Comparison of ENCODE assay signal across 16 mouse cellular contexts in the genomic region with DNA sequence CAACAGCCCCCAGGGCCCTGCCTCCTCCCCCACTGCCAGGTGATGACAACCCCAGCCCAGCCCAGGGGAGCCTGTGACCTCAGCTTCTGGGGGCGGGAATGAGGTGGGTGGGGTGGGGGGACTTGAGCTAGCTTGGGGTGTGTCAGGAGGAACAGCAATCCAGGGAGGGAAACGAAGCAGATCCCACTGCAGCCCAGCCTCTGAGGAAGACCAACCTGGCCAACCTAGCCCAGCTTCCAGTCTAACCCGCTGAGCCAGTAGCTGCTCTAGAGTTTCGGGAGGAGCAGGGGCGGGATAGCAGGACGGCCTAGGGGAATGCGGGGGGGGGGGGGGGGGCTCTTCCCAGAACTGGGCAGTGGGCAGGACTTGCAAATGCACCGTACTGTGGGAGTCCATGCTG. TPM values are rescaled to one million over a fixed set of nuclear protein-coding genes. Genes with fewer than 3 reads are reported as not detected.
DNase-seq lines count a peak whose midpoint lies in the region; ATAC-seq and TF ChIP-seq lines count a peak whose summit lies in the region.
"Had no signal": no experiment of that assay in that cellular context is flagged by ENCODE, and none has a peak within 500 bp of the region (broad histone marks: within the 10 kb centered on the region; RNA-seq: fewer than 3 reads in every experiment).

No protein-coding gene starts in this region.

- no peak for TF ChIP-seq EP300 in heart, postnatal 0 days (IDR thresholded peaks at IDR 0.05; ENCODE audit: low read depth)
- TF ChIP-seq EP300 in heart, adult 2 months (IDR thresholded peaks at IDR 0.05; ENCODE audit: insufficient read depth, low read depth, low read length) = no peak
- no peak for TF ChIP-seq EP300 in lung, postnatal 0 days (IDR thresholded peaks at IDR 0.05)

- TF ChIP-seq POLR2A in heart, adult 2 months (IDR thresholded peaks at IDR 0.05; ENCODE audit: insufficient read depth, low read depth, low read length) = no peak

- no peak for ATAC-seq in heart, postnatal 0 days (ENCODE audit: insufficient read depth, low read depth)
- ATAC-seq in lung, postnatal 0 days = peak; percentile 18; the same call in 1 of the 2 replicates
- no peak for ATAC-seq in limb, embryonic 12.5 days (ENCODE audit: insufficient number of reproducible peaks, insufficient read depth, low FRiP score, low TSS enrichment, low read depth)
- ATAC-seq: forebrain, embryonic 15.5 days; hindbrain, embryonic 16.5 days; Patski had no signal

- peaks cover 38% of the 10 kb centered on the region for H3K4me1 ChIP-seq in heart, postnatal 0 days (ENCODE audit: control insufficient read depth, insufficient read depth)
- H3K4me1 ChIP-seq in heart, adult 2 months (ENCODE audit: control insufficient read depth, insufficient read depth, low read length) = peaks cover 11% of the 10 kb centered on the region
- H3K4me1 ChIP-seq in lung, postnatal 0 days (ENCODE audit: insufficient read depth, low read depth, low read length) = peaks cover 8% of the 10 kb centered on the region; the same call in 1 of the 2 replicates
- peaks cover 13% of the 10 kb centered on the region for H3K4me1 ChIP-seq in limb, embryonic 12.5 days (replicated peaks)

- H3K36me3 ChIP-seq in heart, postnatal 0 days (replicated peaks; ENCODE audit: control insufficient read depth, insufficient read depth, low read length) = no peaks in the 10 kb centered on the region
- H3K36me3 ChIP-seq in heart, adult 2 months (ENCODE audit: control insufficient read depth, insufficient read depth, low read length) = no peaks in the 10 kb centered on the region
- H3K36me3 ChIP-seq in lung, postnatal 0 days (ENCODE audit: insufficient read depth, low read length) = no peaks in the 10 kb centered on the region
- H3K36me3 ChIP-seq in limb, embryonic 12.5 days = no peaks in the 10 kb centered on the region
- H3K36me3 ChIP-seq: forebrain, embryonic 15.5 days had no signal

- H3K4me3 ChIP-seq in heart, postnatal 0 days (ENCODE audit: low read depth, low read length) = no peak overlapping the region
- no peak overlapping the region for H3K4me3 ChIP-seq in heart, adult 2 months
- H3K4me3 ChIP-seq in lung, postnatal 0 days (ENCODE audit: low read depth, low read length) = no peak overlapping the region
- no peak overlapping the region for H3K4me3 ChIP-seq in limb, embryonic 12.5 days (replicated peaks)
- no peak overlapping the region for H3K4me3 ChIP-seq in layer of hippocampus, adult 2 months
- H3K4me3 ChIP-seq: forebrain, embryonic 15.5 days; left cerebral cortex, adult 2 months had no signal

- intact Hi-C loops in heart, adult 2 months (cut with DNase I) = no loop called here

- peak overlapping the region; percentile 97 for H3K27ac ChIP-seq in heart, postnatal 0 days (ENCODE audit: low read depth)
- H3K27ac ChIP-seq in heart, adult 2 months = no peak overlapping the region; the same call in 1 of the 2 replicates
- H3K27ac ChIP-seq in lung, postnatal 0 days (ENCODE audit: low read length) = no peak overlapping the region
- H3K27ac ChIP-seq in limb, embryonic 12.5 days = peak overlapping the region; percentile 23; the same call in 1 of the 2 replicates
- H3K27ac ChIP-seq in layer of hippocampus, adult 2 months = no peak overlapping the region
- H3K27ac ChIP-seq: forebrain, embryonic 15.5 days; left cerebral cortex, adult 2 months had no signal

- 0 out of 2 replicates have a peak overlapping the region, but pooled peaks have one; percentile 8 for H3K9ac ChIP-seq in heart, postnatal 0 days (replicated peaks; ENCODE audit: low read depth, low read length)
- H3K9ac ChIP-seq in heart, adult 2 months (ENCODE audit: low read depth, low read length) = no peak overlapping the region
- H3K9ac ChIP-seq in lung, postnatal 0 days (replicated peaks; ENCODE audit: low read depth) = no peak overlapping the region
- H3K9ac ChIP-seq in limb, embryonic 12.5 days (replicated peaks) = peak overlapping the region; percentile 18; the same call in 1 of the 2 replicates
- H3K9ac ChIP-seq: forebrain, embryonic 15.5 days had no signal

- TF ChIP-seq CTCF in heart, postnatal 0 days (IDR thresholded peaks at IDR 0.05; ENCODE audit: low read depth) = no peak
- no peak for TF ChIP-seq CTCF in heart, adult 2 months (IDR thresholded peaks at IDR 0.05)
- TF ChIP-seq CTCF in lung, postnatal 0 days (IDR thresholded peaks at IDR 0.05) = no peak
- no peak for TF ChIP-seq CTCF in layer of hippocampus, adult 2 months (conservative IDR thresholded peaks at IDR 0.05)

- no peaks in the 10 kb centered on the region for H3K9me3 ChIP-seq in heart, postnatal 0 days (replicated peaks; ENCODE audit: control insufficient read depth, low read length)
- H3K9me3 ChIP-seq in lung, postnatal 0 days (ENCODE audit: low read length) = no peaks in the 10 kb centered on the region
- no peaks in the 10 kb centered on the region for H3K9me3 ChIP-seq in limb, embryonic 12.5 days
- H3K9me3 ChIP-seq: forebrain, embryonic 15.5 days had no signal

- peak; percentile 5 for DNase-seq in heart, postnatal 0 days (ENCODE audit: low spot score)
- DNase-seq in heart, adult 2 months = no peak
- DNase-seq in lung, postnatal 0 days (ENCODE audit: low spot score) = no peak
- no peak for DNase-seq in lung, postnatal 25 days (ENCODE audit: low spot score)
- DNase-seq in MN1 (ENCODE audit: low spot score) = no peak
- DNase-seq in layer of hippocampus, adult 2 months (ENCODE audit: low spot score in 2 of 2) = no peak
- DNase-seq: gastrocnemius, postnatal 14 days; right cerebral cortex, postnatal 4 days had no signal

- WGBS in heart, postnatal 0 days = 20% methylated on average over 4 of the region's 8 CpGs
- 51% methylated on average over 7 of the region's 8 CpGs for WGBS in heart, adult 2 months
- 18% methylated on average over 8 of the region's 8 CpGs for WGBS in lung, postnatal 0 days
- 11% methylated on average over 8 of the region's 8 CpGs for WGBS in limb, embryonic 12.5 days

- no peaks in the 10 kb centered on the region for H3K79me2 ChIP-seq in heart, adult 2 months (replicated peaks; ENCODE audit: control insufficient read depth, insufficient read depth, low read length)

- no peak overlapping the region for H3K4me2 ChIP-seq in heart, postnatal 0 days (ENCODE audit: low read depth, low read length)
- H3K4me2 ChIP-seq in lung, postnatal 0 days (replicated peaks; ENCODE audit: low read depth, low read length) = no peak overlapping the region
- no peak overlapping the region for H3K4me2 ChIP-seq in limb, embryonic 12.5 days
- H3K4me2 ChIP-seq: forebrain, embryonic 15.5 days; midbrain, embryonic 11.5 days had no signal

- H3K27me3 ChIP-seq in heart, postnatal 0 days (ENCODE audit: control insufficient read depth, insufficient read depth, low read length) = 0 out of 2 replicates have a peak, but pooled peaks cover 6% of the 10 kb centered on the region
- no peaks in the 10 kb centered on the region for H3K27me3 ChIP-seq in heart, adult 2 months (ENCODE audit: control insufficient read depth, insufficient read depth, low read length)
- peaks cover 8% of the 10 kb centered on the region; the same call in 1 of the 2 replicates for H3K27me3 ChIP-seq in lung, postnatal 0 days (replicated peaks; ENCODE audit: insufficient read depth, low read length)
- H3K27me3 ChIP-seq in limb, embryonic 12.5 days = peaks cover 69% of the 10 kb centered on the region
- H3K27me3 ChIP-seq: Patski had no signal

RNA-seq across cellular contexts. Expression of a gene that starts 5.8 kb away (rescaled TPM):
- 4.2 TPM in 1 of 2 replicates, not detected in the other for total RNA-seq in heart, postnatal 0 days (2014; rRNA removed; ENCODE audit: low replicate concordance)
- polyA plus RNA-seq in heart, postnatal 0 days (2015; fragmentation: Nextera tagmentation; extraction: Ambion mirVana) = 0.26 TPM in 1 of 2 replicates, not detected in the other
- 1 to 10 TPM in 1 of 2 experiments, under 1 TPM in 1; 0.91 to 1.5 TPM for total RNA-seq in heart, adult 2 months (2021)
- 1.6 and 2.6 TPM in 2 replicates for polyA plus RNA-seq in heart, adult 2 months (2012; rRNA removed)
- 0.12 TPM in 1 of 2 replicates, not detected in the other for polyA plus RNA-seq in lung, postnatal 0 days (2015; fragmentation: Nextera tagmentation; extraction: Ambion mirVana)
- polyA plus RNA-seq in limb, embryonic 12.5 days (2016; fragmentation: Nextera tagmentation; extraction: Ambion mirVana) = 0.37 and 0.41 TPM in 2 replicates
- not detected for total RNA-seq in layer of hippocampus, adult 2 months (2021)
- polyA plus RNA-seq: large intestine, adult 2 months; liver, embryonic 14.5 days; midbrain, embryonic 11.5 days; Patski had no signal

RNA-seq across cellular contexts. Expression of a gene that starts 8.3 kb away (rescaled TPM):
- 35.7 and 46.0 TPM in 2 replicates for total RNA-seq in heart, postnatal 0 days (2014; rRNA removed; ENCODE audit: low replicate concordance)
- polyA plus RNA-seq in heart, postnatal 0 days (2015; fragmentation: Nextera tagmentation; extraction: Ambion mirVana) = 15.9 and 18.2 TPM in 2 replicates
- total RNA-seq in heart, adult 2 months (2021) = 1 to 10 TPM; 7.7 to 8.5 TPM
- 18.8 and 21.1 TPM in 2 replicates for polyA plus RNA-seq in heart, adult 2 months (2012; rRNA removed)
- polyA plus RNA-seq in lung, postnatal 0 days (2015; fragmentation: Nextera tagmentation; extraction: Ambion mirVana) = 8.0 and 8.6 TPM in 2 replicates
- polyA plus RNA-seq in limb, embryonic 12.5 days (2016; fragmentation: Nextera tagmentation; extraction: Ambion mirVana) = 7.9 and 9.7 TPM in 2 replicates
- 10 to 100 TPM in 1 of 2 experiments, 1 to 10 TPM in 1; 9.1 to 10.3 TPM for total RNA-seq in layer of hippocampus, adult 2 months (2021)

RNA-seq across cellular contexts. Expression of a gene that starts 8.4 kb away (rescaled TPM):
- 293 and 299 TPM in 2 replicates for total RNA-seq in heart, postnatal 0 days (2014; rRNA removed; ENCODE audit: low replicate concordance)
- 455 and 518 TPM in 2 replicates for polyA plus RNA-seq in heart, postnatal 0 days (2015; fragmentation: Nextera tagmentation; extraction: Ambion mirVana)
- 1,000 to 10,000 TPM; 1,095 to 3,136 TPM for total RNA-seq in heart, adult 2 months (2021)
- polyA plus RNA-seq in heart, adult 2 months (2012; rRNA removed) = 1,250 and 1,827 TPM in 2 replicates
- 5.8 and 6.4 TPM in 2 replicates for polyA plus RNA-seq in lung, postnatal 0 days (2015; fragmentation: Nextera tagmentation; extraction: Ambion mirVana)
- 4.7 TPM in 2 replicates for polyA plus RNA-seq in limb, embryonic 12.5 days (2016; fragmentation: Nextera tagmentation; extraction: Ambion mirVana)
- 1 to 10 TPM in 1 of 2 experiments, under 1 TPM in 1; 0.92 to 1.0 TPM for total RNA-seq in layer of hippocampus, adult 2 months (2021)
- polyA plus RNA-seq: midbrain, embryonic 11.5 days; Patski had no signal

RNA-seq across cellular contexts. Expression of a gene that starts 20.2 kb away (rescaled TPM):
- 23.2 and 31.4 TPM in 2 replicates for total RNA-seq in heart, postnatal 0 days (2014; rRNA removed; ENCODE audit: low replicate concordance)
- polyA plus RNA-seq in heart, postnatal 0 days (2015; fragmentation: Nextera tagmentation; extraction: Ambion mirVana) = 15.5 and 16.8 TPM in 2 replicates
- 1 to 10 TPM; 6.6 to 6.9 TPM for total RNA-seq in heart, adult 2 months (2021)
- 8.4 and 9.2 TPM in 2 replicates for polyA plus RNA-seq in heart, adult 2 months (2012; rRNA removed)
- polyA plus RNA-seq in lung, postnatal 0 days (2015; fragmentation: Nextera tagmentation; extraction: Ambion mirVana) = 21.2 and 23.6 TPM in 2 replicates
- polyA plus RNA-seq in limb, embryonic 12.5 days (2016; fragmentation: Nextera tagmentation; extraction: Ambion mirVana) = 40.8 and 45.7 TPM in 2 replicates
- 1 to 10 TPM; 1.9 to 2.8 TPM for total RNA-seq in layer of hippocampus, adult 2 months (2021)

RNA-seq across cellular contexts. Expression of a gene that starts 33.9 kb away (rescaled TPM):
- 44.8 and 53.6 TPM in 2 replicates for total RNA-seq in heart, postnatal 0 days (2014; rRNA removed; ENCODE audit: low replicate concordance)
- 34.7 and 35.3 TPM in 2 replicates for polyA plus RNA-seq in heart, postnatal 0 days (2015; fragmentation: Nextera tagmentation; extraction: Ambion mirVana)
- total RNA-seq in heart, adult 2 months (2021) = 10 to 100 TPM; 19.0 to 24.3 TPM
- polyA plus RNA-seq in heart, adult 2 months (2012; rRNA removed) = 58.3 and 62.3 TPM in 2 replicates
- 69.9 and 73.1 TPM in 2 replicates for polyA plus RNA-seq in lung, postnatal 0 days (2015; fragmentation: Nextera tagmentation; extraction: Ambion mirVana)
- 39.9 and 41.9 TPM in 2 replicates for polyA plus RNA-seq in limb, embryonic 12.5 days (2016; fragmentation: Nextera tagmentation; extraction: Ambion mirVana)
- total RNA-seq in layer of hippocampus, adult 2 months (2021) = 10 to 100 TPM; 32.9 to 35.5 TPM

Comparison
In these comparisons a context has a peak if more than half of its experiments do, and no peak if none do; other contexts are left out.
1. H3K27ac ChIP-seq: peak in heart, postnatal 0 days (single experiment) and limb, embryonic 12.5 days (single experiment); none in heart, adult 2 months (single experiment), lung, postnatal 0 days (single experiment) and layer of hippocampus, adult 2 months (single experiment).
2. H3K9ac ChIP-seq: peak in heart, postnatal 0 days (single experiment) and limb, embryonic 12.5 days (single experiment); none in heart, adult 2 months (single experiment) and lung, postnatal 0 days (single experiment).
3. RNA of a gene that starts 8.4 kb away (polyA plus RNA-seq): 1,250 to 1,827 TPM in heart, adult 2 months and 455 to 518 TPM in heart, postnatal 0 days; 5.8 to 6.4 TPM in lung, postnatal 0 days and 4.7 TPM in limb, embryonic 12.5 days; every median in the first group is over 10 times any median in the second.